ENCODE assay signal across 15 mouse cellular contexts in the genomic region with DNA sequence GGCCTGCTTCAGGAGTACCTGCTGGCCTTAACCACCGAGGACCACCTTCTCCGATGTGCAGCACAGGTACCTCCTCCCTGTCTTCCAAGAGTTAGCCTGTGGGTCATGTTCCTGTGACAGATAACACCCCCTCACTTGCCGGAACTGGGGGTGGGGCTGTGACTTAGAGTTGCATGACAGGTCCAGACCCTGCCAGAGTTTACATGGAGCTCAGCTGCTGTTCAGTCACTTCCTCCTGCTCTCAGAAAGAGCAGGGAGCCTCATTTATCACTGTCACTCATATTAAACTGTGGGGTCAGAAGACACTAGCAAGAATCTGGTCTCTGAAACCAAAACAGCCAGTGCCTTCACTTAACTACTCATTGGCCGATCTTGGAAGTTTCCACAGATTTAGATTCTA. TPM values are rescaled to one million over a fixed set of nuclear protein-coding genes. Genes with fewer than 3 reads are reported as not detected.
DNase-seq lines count a peak whose midpoint lies in the region; ATAC-seq and TF ChIP-seq lines count a peak whose summit lies in the region.
"Had no signal": no experiment of that assay in that cellular context is flagged by ENCODE, and none has a peak within 500 bp of the region (broad histone marks: within the 10 kb centered on the region; RNA-seq: fewer than 3 reads in every experiment).

No protein-coding gene starts in this region.

- H3K4me3 ChIP-seq in megakaryocyte, embryonic 14.5 days (replicated peaks): peak overlapping the region; percentile 67
- no peak overlapping the region for H3K4me3 ChIP-seq in lung, postnatal 0 days (ENCODE audit: low read depth, low read length)
- H3K4me3 ChIP-seq: limb, embryonic 15.5 days; neural tube, embryonic 13.5 days had no signal

- DNase-seq in embryo, embryonic 10 days (ENCODE audit: low spot score): peak; percentile 21
- no peak for DNase-seq in embryo, embryonic 9.5 days (ENCODE audit: extremely low spot score)
- peak; percentile 53 for DNase-seq in lung, postnatal 0 days (ENCODE audit: low spot score)
- no peak for DNase-seq in spleen, postnatal 4 days (ENCODE audit: low spot score in 2 of 2)
- DNase-seq in right cerebral cortex, postnatal 36 days (ENCODE audit: low spot score in 2 of 2): no peak
- no peak for DNase-seq in left cerebral cortex, adult 11 months (ENCODE audit: low spot score)
- DNase-seq: adrenal gland, postnatal 36 days; heart, adult 11 months; heart, postnatal 10 days; thymus, postnatal 4 days had no signal

- H3K4me2 ChIP-seq in lung, postnatal 0 days (replicated peaks; ENCODE audit: low read depth, low read length): no peak overlapping the region
- H3K4me2 ChIP-seq: limb, embryonic 15.5 days; neural tube, embryonic 13.5 days had no signal

- TF ChIP-seq EP300 in lung, postnatal 0 days (IDR thresholded peaks at IDR 0.05): no peak

- no peaks in the 10 kb centered on the region for H3K9me3 ChIP-seq in megakaryocyte, embryonic 14.5 days
- no peaks in the 10 kb centered on the region for H3K9me3 ChIP-seq in lung, postnatal 0 days (ENCODE audit: low read length)
- H3K9me3 ChIP-seq: limb, embryonic 15.5 days; neural tube, embryonic 13.5 days had no signal

- no peaks in the 10 kb centered on the region for H3K27me3 ChIP-seq in megakaryocyte, embryonic 14.5 days (replicated peaks)
- H3K27me3 ChIP-seq in lung, postnatal 0 days (replicated peaks; ENCODE audit: insufficient read depth, low read length): no peaks in the 10 kb centered on the region
- H3K27me3 ChIP-seq: limb, embryonic 15.5 days; neural tube, embryonic 13.5 days had no signal

- no peak for ATAC-seq in megakaryocyte, adult 5-6 weeks (ENCODE audit: poor library complexity, severe bottlenecking)
- peak; percentile 60 for ATAC-seq in lung, postnatal 0 days
- ATAC-seq: inflammation-experienced regulatory T-cells, adult 6 months had no signal

- no peak for TF ChIP-seq CTCF in lung, postnatal 0 days (IDR thresholded peaks at IDR 0.05)

- peaks cover 57% of the 10 kb centered on the region for H3K4me1 ChIP-seq in megakaryocyte, embryonic 14.5 days
- H3K4me1 ChIP-seq in lung, postnatal 0 days (ENCODE audit: insufficient read depth, low read depth, low read length): no peaks in the 10 kb centered on the region
- H3K4me1 ChIP-seq: limb, embryonic 15.5 days; neural tube, embryonic 13.5 days had no signal

- H3K36me3 ChIP-seq in megakaryocyte, embryonic 14.5 days (replicated peaks; ENCODE audit: low read length): peaks cover 93% of the 10 kb centered on the region
- peaks cover 16% of the 10 kb centered on the region for H3K36me3 ChIP-seq in lung, postnatal 0 days (ENCODE audit: insufficient read depth, low read length)

- no peak overlapping the region for H3K9ac ChIP-seq in lung, postnatal 0 days (replicated peaks; ENCODE audit: low read depth)
- H3K9ac ChIP-seq: limb, embryonic 15.5 days; neural tube, embryonic 13.5 days had no signal

- WGBS in lung, postnatal 0 days: 9% methylated on average over 4 of the region's 4 CpGs

- H3K27ac ChIP-seq in lung, postnatal 0 days (ENCODE audit: low read length): no peak overlapping the region
- H3K27ac ChIP-seq: limb, embryonic 15.5 days; neural tube, embryonic 13.5 days had no signal

RNA-seq across cellular contexts. Expression of a gene that starts 37.9 kb away (rescaled TPM):
- 354 and 444 TPM in 2 replicates for polyA plus RNA-seq in megakaryocyte, embryonic 14.5 days (2012; ENCODE audit: insufficient read depth, low replicate concordance)
- 83.5 and 92.8 TPM in 2 replicates for total RNA-seq in megakaryocyte, adult 5-6 weeks (2015)
- total RNA-seq in megakaryocyte, adult 5-6 weeks (2017): 79.8 and 123 TPM in 2 replicates
- polyA plus RNA-seq in lung, postnatal 0 days (2015; fragmentation: Nextera tagmentation; extraction: Ambion mirVana): 30.7 and 33.1 TPM in 2 replicates

Comparison
In these comparisons a context has a peak if more than half of its experiments do, and no peak if none do; other contexts are left out.
1. DNase-seq: peak in embryo, embryonic 10 days (single experiment) and lung, postnatal 0 days (single experiment); none in embryo, embryonic 9.5 days (single experiment), spleen, postnatal 4 days (0 of 2), right cerebral cortex, postnatal 36 days (0 of 2) and left cerebral cortex, adult 11 months (single experiment).
2. RNA of a gene that starts 37.9 kb away (polyA plus RNA-seq): 354 to 444 TPM in megakaryocyte, embryonic 14.5 days; 30.7 to 33.1 TPM in lung, postnatal 0 days; every median in the first group is over 10 times any median in the second.